Mouse (Mus musculus) lung, postnatal 36 days (tissue): ENCODE data around the gene Pop4.
"Not testable (repeated sequence)": the region's sequence is repeated elsewhere in the genome, so short reads cannot be mapped to it uniquely, and the experiment has no call there.

ENCODE experiments used
- DNase-seq: peaks from one replicate; pipeline ENCODE4 v3.0.0; 2022; ENCODE audit warnings: mixed read lengths

The Pop4 gene

DNA sequence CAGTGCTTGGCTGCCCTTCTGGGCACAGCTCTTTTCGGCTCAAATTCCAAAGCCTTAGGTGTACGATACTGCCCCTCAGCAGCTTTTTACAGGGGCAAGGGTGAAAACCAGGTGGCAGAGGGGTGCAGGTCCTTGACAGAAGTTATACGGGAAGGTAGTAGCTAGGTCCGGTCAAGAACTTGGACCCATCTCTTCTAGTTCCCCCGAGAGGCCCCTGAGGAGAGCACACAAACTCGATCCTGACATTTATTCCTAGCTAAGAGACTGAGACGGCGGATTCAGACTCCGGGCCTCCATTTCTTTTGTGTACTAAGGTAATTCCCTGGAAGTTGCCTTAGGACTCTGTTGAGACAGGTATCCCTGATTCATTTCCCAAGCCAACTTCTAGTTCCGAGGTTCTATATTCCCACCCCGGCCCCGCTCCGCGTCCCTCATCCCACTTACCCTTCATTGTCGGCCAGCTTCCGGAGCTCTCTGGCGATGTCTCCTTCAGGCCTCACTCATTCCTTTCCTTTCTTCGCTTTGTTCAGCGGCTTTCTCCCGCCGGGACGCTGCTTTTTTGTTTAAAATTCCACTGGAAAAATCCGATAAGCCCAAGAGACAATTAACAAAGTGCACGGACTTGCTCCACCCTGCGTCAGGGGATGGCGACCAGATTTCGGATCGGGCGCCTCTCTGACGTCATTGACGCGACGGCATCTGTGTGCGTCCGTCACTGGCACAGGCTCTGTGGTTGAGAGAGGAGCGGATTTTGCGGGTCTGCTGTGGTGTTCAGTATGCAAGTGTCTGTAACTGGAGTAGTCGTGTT is at the start of gene Pop4:
Gene Pop4 (minus strand): TSS at position 721 of the 808 bp plus-strand sequence.
- DNase-seq, result peak; percentile 93

GRCm38 (mm10) chr7:38320641-38321040 is 49.4 kb upstream of the Pop4 start:
- no peak for DNase-seq

GRCm38 (mm10) chr7:38282192-38282591 is 11.0 kb upstream of the Pop4 start:
- DNase-seq, result not testable (repeated sequence)

DNA sequence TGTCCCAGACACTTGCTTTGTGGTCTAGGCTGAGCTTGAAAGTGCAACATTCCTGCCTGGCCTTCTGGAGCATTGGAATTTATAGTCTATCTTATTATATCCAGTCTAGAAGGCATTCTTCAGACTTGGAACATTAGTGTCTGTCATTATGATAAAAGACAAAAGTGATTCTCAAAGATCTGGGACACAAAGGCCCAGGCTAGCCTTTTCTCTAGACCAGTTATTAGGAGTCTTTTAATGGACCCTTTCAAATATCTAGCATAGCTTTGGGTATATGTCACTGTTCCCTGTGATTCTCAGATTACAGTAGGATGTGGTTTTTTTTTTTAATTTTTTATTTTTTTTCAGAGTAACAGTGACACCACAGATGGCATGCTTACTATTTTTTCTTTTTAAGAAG is 1.3 kb upstream of the Pop4 start:
- DNase-seq, result no peak

GRCm38 (mm10) chr7:38271859-38272258 is 636 bp upstream of the Pop4 start:
- DNase-seq, result no peak

- no peak for DNase-seq
Measured at GRCm38 (mm10) chr7:38271511-38271811, 238 bp upstream of the Pop4 start.

GRCm38 (mm10) chr7:38267006-38267680 is 4.1 kb downstream of the Pop4 start:
- DNase-seq, result peak; percentile 54

DNA sequence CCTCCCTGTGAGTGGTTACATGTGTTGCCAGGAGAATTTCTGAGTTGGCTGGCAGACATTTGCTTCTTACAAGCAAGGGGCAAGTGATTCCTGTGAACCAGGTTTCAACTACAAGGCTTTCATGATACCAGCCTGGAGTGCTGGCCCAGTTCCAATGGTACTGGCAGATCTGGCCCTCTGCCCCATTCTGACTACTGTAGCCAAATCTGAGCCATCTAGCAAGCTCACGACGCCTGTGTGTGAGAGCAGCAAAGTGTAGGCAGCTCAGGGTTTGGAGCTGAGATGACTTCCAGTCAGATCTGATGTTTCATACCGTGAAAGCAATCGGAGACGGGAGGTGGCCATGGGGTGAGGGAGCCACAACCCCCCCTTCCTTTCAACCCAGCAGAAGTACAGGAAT is 8.8 kb downstream of the Pop4 start:
- DNase-seq, result no peak

- no peak for DNase-seq
Measured at GRCm38 (mm10) chr7:38259631-38260030, 11.6 kb downstream of the Pop4 start.

GRCm38 (mm10) chr7:38253441-38253840 is 17.8 kb downstream of the Pop4 start:
- no peak for DNase-seq

DNA sequence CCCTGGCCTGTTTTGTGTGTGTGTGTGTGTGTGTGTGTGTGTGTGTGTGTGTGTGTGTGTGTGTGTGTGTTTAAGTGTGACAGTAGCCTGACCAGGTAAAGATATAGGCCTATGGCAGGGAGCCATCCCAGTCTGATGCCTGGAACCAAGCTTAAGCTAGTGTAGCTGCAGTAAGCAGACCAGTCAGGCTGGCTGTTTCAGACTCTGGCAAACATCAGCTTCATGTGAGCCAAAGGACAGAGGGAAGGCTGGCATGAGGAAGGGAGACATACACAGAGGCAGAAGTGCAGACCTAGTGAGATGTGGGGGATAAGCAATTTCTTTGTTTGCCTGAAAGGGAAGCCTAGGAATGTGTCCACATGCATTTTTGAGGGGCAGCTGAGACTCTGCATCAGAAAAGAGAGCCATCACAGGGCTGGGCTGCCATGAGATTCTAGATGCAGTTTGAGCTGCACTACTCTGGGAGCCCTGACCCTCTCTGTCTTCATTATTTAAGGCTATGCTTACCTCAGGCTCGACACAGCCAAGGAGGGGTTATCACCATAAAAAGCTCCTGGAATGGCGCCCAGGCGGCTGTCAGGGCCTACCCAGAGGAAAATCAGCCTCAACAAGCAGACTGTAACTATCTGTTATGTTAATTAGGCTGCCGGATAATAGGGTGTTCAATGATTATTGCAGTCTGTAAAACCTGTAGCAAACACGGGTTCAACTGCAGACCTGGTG is 19.6 kb downstream of the Pop4 start:
- DNase-seq, result no peak

- no peak for DNase-seq
Measured at GRCm38 (mm10) chr7:38242417-38242816, 28.8 kb downstream of the Pop4 start.

DNA sequence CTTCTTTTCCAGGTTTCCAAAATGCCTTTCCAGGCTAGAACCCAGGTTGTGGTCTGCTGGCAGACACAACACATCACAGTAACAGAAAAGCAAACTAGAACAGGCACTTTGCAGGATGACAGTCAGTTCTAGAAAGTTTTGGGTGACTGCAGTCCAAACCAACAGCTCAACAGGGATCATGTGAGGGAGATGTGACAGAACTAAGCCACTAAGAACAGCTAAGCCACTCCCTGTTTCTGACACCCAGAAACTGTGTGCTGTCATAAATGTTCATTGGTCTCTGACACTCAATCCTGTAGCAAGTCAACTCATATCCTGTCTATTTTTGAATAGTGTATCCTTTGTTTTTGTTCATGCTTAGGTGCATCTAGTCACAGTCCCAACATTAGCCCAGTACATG is 34.1 kb downstream of the Pop4 start:
- DNase-seq, result no peak

GRCm38 (mm10) chr7:38236400-38237105 is 34.7 kb downstream of the Pop4 start:
- DNase-seq, result no peak

DNA sequence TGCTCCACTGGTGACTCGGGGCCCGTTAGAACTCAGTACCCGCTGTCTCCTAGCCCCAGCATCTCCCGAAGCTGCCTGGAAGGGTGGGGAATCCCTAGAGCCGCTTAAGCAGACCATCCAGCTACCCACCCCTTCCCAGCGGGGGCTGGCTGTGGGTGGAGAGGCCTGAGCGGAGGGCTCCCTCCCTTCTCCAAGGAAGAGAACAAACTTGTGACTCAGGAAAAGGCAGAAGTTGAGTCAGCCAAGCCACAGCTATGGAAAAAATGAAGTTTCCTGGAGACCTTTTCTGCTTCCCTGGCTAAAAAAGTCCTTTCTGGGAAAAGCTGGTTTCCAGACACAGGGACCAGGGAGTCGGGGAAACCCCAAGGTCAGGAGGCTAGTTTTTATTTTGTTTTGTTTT is 40.9 kb downstream of the Pop4 start:
- DNase-seq, result no peak

GRCm38 (mm10) chr7:38228329-38228728 is 42.9 kb downstream of the Pop4 start:
- no peak for DNase-seq

DNA sequence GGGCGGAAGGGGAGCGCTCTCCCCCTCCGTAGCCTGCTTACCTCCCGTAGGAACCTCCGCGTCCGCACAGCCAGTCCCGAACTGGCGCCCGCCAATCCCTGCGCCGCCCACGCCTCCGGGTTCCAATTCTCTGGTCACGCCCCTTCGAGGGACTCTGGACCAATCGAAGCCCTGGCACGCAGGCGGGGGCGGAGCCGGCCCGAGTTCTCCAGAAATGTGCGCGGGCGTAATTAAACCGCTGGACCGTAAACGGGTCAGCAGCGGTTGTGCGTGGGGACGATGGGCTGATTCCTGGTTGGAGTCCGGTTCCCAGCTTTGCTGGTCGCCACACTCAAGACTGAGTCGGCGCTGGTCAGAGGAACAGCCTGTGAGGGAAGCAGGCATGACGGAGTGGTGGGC is 43.3 kb downstream of the Pop4 start, which contains the start of gene Plekhf1:
Gene Plekhf1 (minus strand): TSS at position 117 of the 399 bp plus-strand sequence.
- peak; percentile 95 for DNase-seq

- DNase-seq, result peak; percentile 83
Measured at GRCm38 (mm10) chr7:38227181-38227899, 43.9 kb downstream of the Pop4 start.

GRCm38 (mm10) chr7:38226226-38226625 is 45.0 kb downstream of the Pop4 start:
- DNase-seq, result no peak

- DNase-seq, result peak; percentile 30
Measured at GRCm38 (mm10) chr7:38224577-38225369, 46.5 kb downstream of the Pop4 start.

GRCm38 (mm10) chr7:38220866-38221265 is 50.4 kb downstream of the Pop4 start:
- DNase-seq, result no peak

- DNase-seq, result no peak
Measured at GRCm38 (mm10) chr7:38219526-38219925, 51.7 kb downstream of the Pop4 start.
